Mouse (Mus musculus) frontal cortex, postnatal 25 days (tissue): ENCODE measurements at regions not wholly inside any gene's neighbourhood (a gene's known extent, or its start where the extent isn't known, plus 50 kb on each side); places are given as distances from the start of the nearest gene placed in this dataset.

Experiments used
- DNase-seq, 2 experiments: peaks; one replicate each; pipeline ENCODE4 v3.0.0; 2022; ENCODE audit warnings: low spot score in 2 of 2

DNA sequence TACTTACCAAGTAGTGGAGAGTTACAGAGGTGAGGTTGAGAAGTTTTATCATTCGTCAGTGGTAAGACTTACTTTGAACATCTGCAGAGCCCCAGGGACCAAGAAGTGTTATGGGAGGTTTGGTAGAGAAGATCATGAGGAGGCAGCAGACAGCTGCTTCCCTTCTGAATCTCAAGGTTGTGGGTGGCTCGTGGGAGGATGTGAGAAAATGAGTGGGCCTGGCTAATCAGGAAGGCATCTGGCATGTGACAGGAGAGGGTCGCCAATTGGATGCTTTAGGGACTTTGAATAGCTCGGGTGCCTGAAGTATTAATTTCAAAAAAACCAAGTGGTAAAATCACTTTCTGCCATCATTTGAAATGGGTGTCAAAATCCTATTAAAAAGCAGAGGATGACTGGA lies 258.9 kb downstream of the Sqor start:
- DNase-seq, result peak; percentile 18 to 44

DNA sequence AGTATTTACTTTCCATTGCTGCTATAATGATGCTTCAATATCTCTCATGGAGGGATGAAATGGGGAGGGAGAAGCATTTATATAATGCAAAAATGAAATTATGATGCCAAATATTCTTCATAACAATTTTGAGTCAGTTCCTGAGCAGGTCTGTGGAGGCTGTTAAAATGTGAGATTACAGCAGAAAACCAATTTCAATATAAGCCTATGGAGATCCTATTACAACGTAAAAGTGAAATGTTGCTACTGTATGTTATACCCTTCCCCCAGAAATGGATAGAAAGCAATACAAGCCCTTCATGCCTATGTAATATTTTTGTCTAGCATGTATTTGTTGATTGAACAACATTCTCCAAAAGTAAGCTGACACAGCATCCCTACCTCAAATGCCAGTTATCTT lies 259.3 kb downstream of the Sqor start:
- no peak for DNase-seq

DNA sequence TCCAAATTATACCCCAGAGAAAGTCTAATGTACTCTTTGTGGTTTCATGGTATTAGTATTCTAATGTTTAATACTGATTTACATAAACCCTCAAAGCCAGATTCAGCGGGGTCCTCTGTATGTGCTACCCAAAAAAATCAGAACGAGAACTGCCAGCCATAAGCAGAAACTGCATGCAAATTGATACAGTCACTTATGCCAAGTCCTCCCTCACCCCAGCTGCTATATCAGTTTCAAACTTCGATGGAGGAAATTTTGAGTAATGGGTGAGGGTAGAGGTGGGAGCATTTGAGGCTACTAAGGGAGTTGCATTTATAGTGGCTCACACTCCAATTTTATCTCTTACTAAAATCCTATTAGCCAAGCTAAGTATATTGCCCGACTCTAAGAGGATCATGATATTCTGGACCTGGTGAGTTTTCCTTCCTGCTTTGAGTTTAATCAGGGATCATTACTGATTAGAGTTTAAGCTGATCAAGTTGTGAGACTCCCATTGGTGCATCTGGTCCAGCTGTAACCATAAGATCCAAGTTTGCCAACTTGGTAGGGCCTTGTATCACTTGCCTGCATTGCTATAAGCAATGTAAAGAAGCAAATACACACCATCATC lies 260.0 kb downstream of the Sqor start:
- no peak for DNase-seq

DNA sequence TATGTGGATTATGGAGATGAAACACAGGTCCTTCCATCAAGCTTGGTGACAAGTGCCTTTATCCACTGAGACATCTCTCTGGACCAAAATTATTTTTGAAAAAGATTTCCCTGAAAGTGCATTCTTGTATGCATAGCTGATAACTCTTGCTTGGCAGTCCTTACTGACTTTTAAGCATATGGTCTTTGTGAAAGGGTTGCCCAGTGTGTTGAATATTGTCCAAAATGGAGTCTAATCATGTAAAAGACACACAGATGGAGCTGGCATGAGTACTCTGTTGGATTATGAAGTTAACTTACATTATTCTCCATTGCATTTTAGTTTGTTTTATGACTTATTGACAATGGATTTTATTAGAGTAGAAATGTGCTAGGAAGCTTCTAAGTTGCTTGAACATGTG lies 282.3 kb downstream of the Sqor start:
- no peak for DNase-seq

DNA sequence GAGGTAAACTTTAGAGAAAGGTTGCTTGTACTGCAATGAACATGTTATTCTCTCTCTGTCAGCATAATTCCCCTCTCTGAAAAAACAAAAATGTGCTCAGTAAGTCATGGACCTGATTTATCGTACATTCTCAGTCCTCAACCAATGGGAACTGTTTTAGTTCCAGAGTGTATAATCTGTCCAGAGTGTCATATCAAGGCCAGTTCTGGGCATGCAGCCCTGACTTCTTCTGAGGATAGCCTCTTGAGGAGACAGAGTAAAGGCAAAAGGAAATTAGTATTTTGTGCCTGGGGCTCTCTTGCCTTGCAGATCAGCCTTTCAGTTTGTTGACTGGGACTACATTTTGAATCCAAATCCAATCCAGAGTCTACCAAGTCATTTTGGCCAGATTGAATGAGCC lies 299.6 kb downstream of the Sqor start:
- no peak for DNase-seq

DNA sequence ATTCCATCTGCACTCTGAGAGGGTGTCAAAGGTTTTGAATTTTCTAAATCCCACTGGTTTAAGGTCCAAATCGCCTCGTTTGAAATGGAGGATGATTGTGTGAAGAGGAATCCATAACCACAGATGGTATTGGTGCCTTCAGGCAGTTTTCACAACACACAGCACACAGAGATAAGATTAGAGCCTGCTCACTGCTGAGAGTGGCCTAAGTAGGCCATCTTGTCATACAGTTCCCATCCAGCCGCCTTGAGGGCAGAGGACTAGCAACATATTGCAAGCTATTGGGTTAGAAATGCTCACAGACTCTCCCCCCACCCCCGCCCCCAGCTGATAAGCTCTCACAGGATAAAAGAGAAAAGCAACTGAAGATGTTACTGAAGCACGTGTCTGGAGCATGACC lies 303.8 kb downstream of the Sqor start:
- no peak for DNase-seq

DNA sequence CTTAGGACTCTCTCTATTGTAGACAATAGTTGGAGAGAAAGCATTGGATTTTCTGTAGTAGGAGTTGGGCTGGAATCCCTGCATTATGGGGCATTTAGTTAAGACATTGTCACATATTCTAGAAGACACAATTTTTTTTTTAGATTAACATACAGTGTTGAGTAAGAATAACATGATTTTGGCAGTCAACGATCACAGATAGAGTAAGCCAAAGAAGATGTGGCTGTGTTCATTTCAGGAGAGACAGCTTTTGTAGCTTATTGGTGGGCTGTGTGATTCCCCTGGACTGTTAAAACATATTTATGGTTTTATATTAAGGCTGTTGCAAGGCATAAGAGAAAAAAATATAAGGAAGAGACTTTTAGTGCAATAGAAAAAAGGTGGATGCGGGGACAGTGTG lies 307.6 kb downstream of the Sqor start:
- no peak for DNase-seq

DNA sequence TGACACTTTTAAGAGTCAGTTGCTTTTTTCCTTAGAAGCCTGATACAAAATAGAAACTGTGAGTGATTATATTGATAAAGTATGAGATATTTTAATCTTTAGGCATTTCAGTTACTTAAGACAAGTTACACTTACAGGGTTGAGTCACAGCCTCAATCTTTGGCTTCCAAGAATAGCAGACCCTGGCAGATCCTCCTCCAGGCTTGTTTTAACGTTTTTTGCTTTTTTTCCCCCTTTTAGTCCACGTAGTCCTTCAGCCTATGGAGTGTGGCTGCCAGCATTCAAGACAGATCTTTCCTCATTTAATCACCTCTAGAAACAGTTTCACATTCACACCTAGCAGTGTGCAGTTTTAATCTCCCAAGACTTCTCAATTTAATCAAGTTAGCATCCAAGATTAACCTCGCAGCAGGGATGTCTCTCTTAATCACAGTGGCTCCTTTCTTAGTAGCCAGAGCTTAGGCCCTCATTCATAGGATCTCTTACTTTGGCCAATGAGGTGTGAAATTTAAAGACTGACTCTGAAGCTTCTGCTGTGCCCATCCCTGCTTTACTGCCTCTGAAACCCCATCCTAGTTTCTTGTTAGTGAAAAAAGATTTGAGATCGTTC lies 308.5 kb downstream of the Sqor start:
- DNase-seq, result no peak

DNA sequence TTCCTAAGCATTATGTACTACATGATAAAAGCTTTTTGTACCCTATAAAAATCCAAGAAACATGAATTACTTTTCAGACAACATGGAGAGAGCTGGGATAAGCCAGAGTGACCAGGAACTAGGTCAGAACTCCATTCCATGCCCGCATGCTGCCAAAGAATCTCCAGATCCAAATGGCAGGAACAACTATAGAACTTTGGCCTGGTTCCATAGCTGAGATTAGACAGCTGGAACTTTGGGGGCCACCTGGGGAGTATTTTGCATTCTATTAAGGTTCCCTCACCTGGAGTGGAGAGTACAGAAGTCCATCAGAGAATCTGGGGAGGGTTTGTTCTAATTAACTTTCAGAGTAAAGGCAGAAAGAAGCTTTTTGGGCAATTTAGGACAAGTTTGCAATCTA lies 327.7 kb downstream of the Sqor start:
- no peak for DNase-seq

DNA sequence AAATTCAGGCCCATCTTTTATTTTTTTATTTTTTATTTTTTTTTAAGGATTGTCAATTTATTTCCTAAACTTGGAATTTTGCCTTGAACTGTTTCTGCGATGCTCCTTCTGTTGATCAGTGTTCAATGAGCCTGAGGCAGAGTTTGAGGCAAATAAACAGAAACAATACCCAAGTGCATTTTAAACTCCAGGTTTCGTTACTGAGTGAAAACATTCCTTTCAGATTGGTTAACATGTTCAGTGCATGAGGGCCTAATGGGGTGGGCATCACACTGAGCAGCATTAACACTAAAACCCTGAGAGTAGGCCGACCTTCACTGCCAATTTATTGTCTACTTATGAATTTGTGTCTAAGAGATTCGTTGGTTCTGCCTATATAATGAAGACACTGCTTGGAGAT lies 338.5 kb downstream of the Sqor start:
- DNase-seq, result no peak

DNA sequence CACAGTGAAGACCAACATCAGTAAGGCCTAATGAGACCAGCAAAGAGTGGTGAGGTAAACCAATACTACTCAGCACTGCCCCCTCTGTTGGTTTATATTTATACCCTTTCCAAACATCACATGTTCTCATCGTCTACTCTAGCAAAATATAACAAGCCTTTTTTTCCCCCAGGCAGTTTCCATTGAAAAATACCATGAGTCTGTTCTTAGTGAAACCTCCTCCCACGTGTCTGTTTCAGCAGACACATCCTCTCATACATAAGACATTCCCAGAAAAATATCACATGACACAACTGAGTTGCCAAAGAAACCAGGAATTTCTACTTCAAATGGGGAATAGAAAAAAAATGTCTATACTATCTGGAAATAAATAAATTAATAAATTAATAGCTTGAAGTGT lies 366.5 kb downstream of the Sqor start:
- DNase-seq, result no peak

DNA sequence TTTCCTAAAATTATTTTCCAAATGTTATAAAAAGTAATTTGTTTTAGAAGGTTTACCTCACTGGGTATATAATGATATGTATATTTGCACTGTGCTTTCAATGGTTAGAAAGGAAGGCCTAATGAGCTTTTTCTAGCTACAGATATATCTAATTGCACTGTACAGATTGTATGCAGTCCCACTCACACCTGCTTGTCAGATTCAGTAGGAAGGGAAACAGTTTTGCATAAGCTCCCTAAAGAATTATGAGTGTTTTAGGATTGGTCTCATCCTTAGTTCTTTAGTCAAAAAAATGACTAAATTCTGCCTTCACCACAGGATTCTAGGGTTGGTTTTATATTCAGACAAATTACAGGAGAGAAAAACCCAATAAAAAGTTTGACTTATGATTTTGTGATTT lies 388.1 kb downstream of the Sqor start:
- no peak for DNase-seq

DNA sequence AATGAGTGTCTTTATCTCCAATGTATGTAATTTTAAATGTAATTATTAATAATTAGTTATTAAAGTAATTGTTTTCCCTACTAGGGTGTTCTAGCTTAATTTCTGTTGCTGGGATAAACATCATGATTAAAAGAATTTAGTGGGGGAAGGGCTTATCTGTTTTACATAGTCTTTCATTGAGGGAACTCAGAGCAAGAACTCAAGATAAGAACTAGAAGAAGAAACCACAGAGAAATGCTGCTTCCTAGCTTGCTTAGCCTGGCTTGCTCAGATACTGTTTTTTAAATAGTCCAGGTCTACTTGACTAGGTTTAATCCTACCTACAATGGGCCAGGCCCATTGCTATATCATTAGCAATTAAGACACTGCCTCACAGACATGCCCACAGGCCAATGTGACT lies 400.3 kb downstream of the Sqor start:
- DNase-seq, result no peak

DNA sequence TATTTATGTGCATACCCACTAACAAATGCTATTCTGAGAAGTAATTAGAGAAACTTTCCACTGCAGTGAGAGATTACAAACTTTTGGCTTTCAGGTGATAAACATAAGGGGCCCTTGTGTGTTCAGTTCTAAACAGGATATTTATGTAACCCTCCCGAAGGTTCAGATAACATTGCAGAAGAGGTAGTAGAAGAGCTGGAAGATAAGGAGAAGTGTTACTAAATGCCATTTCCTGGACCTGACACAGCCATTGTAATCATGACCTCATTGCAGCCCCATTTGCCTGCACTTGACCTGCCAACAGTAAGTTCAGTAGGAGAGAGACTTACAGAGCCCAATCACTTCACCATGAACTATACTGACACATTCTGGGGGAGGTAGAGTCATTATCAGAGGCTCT lies 405.6 kb downstream of the Sqor start:
- DNase-seq, result no peak

DNA sequence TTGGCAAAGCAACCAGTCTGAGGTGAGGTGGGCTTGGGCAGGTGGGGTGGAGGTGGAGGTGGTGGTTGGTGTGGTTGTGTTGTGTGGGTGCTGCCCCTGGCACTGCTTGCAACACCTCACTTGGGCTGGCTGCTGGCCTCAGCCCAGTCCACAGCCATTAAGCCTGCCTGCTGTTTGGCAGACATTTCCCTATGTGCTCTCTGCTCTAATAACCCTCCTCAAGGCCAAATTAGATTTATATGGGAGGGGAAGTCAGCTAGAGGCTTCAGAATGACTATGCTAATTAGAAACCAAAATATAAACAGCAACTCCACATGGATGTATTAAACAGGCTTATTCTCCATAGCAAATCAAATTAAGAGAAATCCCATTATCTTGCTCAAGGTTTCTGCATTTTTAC lies 417.2 kb downstream of the Sqor start:
- no peak for DNase-seq

DNA sequence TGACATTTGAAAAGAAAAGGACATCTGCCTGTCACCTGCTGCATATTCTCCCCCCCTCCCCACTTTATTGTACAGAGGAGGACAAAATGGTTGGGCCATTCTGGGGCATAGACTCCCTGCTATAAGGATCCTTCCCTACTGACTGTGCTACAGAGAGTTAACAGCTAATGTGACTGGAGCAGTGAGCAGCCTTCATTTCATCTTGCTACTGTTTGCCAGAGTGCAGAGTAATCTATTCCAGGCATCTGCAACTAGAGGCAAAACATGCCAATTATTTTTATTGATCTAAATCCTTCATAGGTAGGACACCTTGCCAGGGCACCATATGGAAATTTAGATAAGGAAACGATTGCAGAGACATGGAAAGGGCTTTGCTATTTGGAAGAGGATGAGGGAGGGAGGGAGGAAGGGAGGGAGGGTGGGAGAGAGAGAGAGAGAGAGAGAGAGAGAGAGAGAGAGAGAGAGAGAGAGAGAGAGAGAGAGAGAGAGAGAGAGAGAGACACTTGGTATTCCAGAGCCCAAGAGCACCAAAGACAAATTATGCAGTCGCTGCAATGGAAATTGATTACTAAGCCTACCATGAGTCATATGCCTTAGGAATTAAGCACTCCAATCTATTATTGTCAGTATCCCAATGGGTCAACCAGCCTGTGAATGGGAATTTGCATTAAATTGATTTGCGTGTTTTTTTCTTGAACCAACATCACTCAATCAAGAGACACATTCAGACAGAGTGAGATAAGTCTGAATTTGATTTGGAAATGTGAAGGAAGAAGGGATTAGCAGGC lies 426.0 kb downstream of the Sqor start:
- no peak for DNase-seq

DNA sequence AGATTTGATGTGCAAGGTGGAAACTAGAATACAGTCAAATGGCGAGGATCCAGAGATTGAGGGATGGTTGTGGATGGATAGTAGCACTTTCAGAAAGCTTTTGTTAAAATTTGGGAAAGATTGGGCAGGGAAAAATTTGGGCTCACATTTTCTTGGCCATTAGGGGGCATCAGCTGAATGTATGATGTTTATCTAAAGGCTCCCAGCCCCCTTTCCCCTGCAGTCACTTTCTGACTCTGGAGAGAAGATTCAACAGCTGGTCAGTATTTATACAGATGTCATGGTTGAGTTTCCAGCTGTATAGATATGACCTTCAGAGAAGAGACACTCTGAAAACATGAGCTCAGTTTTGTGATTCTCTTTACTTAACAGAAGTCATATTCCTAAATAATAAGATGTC lies 429.5 kb downstream of the Sqor start:
- DNase-seq, result peak in 1 of 2 experiments; percentile 11
